Mouse (Mus musculus): Measurements from ENCODE around the gene Ndufaf1.

Gene Ndufaf1

GRCm38 (mm10) chr2:119607023-119607422, 55.6 kb downstream of the Ndufaf1 start:
- DNase-seq = no peak
